Mouse (Mus musculus): ENCODE data around the gene Slmap. TPM values are rescaled to one million over a fixed set of nuclear protein-coding genes. Genes with fewer than 3 reads are reported as not detected.

Gene Slmap
- polyA plus RNA-seq, 1 experiment from 2014 or later = 63.5 TPM

DNA sequence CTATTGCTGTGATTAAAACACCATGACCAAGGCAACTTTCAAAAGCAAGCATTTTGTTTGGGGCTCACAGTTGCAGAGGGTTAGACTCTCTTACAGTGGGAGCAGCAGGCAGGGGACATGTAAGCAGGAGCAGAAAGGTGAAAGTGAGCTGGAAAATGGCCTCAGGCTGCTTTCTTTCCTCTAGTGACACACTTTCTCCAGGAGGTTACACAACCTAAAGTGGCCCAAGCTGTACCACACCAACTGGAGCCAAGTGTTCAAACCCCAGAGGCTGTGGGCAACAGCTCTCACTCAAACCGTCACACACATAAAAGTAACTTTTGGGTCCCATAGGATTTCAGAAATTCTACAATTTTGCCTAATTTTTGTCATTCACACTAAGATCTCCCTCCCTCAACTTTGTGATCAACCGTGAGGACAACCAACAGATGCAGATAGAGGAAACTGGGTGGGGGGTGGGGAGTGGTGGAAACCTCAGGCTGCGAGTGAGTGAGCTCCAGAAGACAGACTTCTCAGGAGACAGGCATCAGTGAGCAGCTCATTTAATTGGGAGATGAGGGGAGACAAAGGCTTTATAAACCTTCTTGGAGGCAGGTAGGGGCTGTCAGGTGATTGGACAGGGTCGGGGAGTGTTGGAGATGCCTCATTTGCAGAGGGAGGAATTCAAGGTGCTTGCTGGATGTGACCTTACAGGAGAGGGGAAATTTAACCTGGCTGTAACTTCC lies 37.4 kb upstream of the Slmap start:
- Histone ChIP-seq H3K4me2 (replicated peaks; ENCODE audit: low read depth) (no peak overlapping the region), H3K4me1 (replicated peaks; ENCODE audit: control insufficient read depth, insufficient read depth, low read length) (no peaks in the 10 kb centered on the region), H3K36me3 (ENCODE audit: control insufficient read depth, insufficient read depth) (no peaks in the 10 kb centered on the region), H3K9me3 (ENCODE audit: control insufficient read depth) (no peaks in the 10 kb centered on the region), H3K9ac (ENCODE audit: low read depth, low read length) (no peak overlapping the region), H3K27ac (ENCODE audit: low read depth, low read length) (no peak overlapping the region), H3K4me3 (ENCODE audit: low read depth, low read length) (no peak overlapping the region), H3K27me3 (replicated peaks; ENCODE audit: control insufficient read depth, insufficient read depth, low read length) (no peaks in the 10 kb centered on the region)
- WGBS = 55% methylated on average over 4 of the region's 4 CpGs
- no peak for ATAC-seq
- TF ChIP-seq CTCF (IDR thresholded peaks at IDR 0.05; ENCODE audit: low read depth) = no peak

DNA sequence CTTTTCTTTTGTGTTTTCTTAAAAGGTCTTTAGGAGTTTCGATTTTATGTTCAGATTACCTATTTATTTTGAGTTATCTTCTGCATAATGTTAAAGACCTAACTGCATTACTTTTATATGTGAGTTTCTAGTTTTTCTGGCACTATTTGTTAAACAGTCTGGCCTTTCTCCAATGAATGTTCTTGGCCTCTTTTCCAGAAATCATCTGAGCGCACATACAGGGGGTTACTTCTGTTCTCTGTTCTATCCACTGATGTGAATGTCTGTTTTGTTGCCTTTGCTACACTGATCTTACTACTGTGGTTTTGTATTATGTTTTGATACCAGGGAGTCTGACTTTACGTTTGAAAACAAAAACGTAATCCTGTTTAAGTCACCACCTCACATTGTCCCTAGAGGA lies 35.1 kb upstream of the Slmap start:
- Histone ChIP-seq H3K4me3 (ENCODE audit: low read depth, low read length) (no peak overlapping the region), H3K4me2 (replicated peaks; ENCODE audit: low read depth) (no peak overlapping the region), H3K4me1 (replicated peaks; ENCODE audit: control insufficient read depth, insufficient read depth, low read length) (no peaks in the 10 kb centered on the region), H3K9me3 (ENCODE audit: control insufficient read depth) (no peaks in the 10 kb centered on the region), H3K36me3 (ENCODE audit: control insufficient read depth, insufficient read depth) (no peaks in the 10 kb centered on the region), H3K27me3 (replicated peaks; ENCODE audit: control insufficient read depth, insufficient read depth, low read length) (no peaks in the 10 kb centered on the region), H3K9ac (ENCODE audit: low read depth, low read length) (no peak overlapping the region), H3K27ac (ENCODE audit: low read depth, low read length) (no peak overlapping the region)
- WGBS = 84% methylated on average over 4 of the region's 4 CpGs
- TF ChIP-seq CTCF (IDR thresholded peaks at IDR 0.05; ENCODE audit: low read depth) = no peak
- no peak for ATAC-seq

DNA sequence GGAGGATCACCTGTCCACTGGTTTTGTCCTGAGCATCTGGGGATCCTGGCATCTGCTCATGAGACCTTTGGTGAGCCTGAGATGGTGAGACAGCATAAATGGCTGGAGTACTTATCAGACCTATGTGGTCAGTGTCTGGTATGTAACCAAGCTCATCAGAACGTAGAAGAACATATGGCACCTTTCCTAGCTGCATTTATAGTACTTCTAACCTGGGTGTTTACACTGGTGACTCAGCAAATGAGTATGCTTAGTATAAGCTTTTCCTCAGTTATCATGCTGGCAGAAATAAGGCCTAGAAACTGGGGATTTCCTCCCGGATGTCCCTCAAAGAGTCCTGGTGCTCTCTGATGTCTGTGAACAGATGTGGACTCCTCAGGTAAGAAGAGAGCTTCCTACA lies 27.5 kb upstream of the Slmap start:
- WGBS = 54% methylated on average over 2 of the region's 2 CpGs
- Histone ChIP-seq H3K4me1 (replicated peaks; ENCODE audit: control insufficient read depth, insufficient read depth, low read length) (no peaks in the 10 kb centered on the region), H3K27me3 (replicated peaks; ENCODE audit: control insufficient read depth, insufficient read depth, low read length) (no peaks in the 10 kb centered on the region), H3K4me3 (ENCODE audit: low read depth, low read length) (no peak overlapping the region), H3K4me2 (replicated peaks; ENCODE audit: low read depth) (no peak overlapping the region), H3K9me3 (ENCODE audit: control insufficient read depth) (0 out of 2 replicates have a peak, but pooled peaks cover 5% of the 10 kb centered on the region), H3K36me3 (ENCODE audit: control insufficient read depth, insufficient read depth) (no peaks in the 10 kb centered on the region), H3K27ac (ENCODE audit: low read depth, low read length) (no peak overlapping the region), H3K9ac (ENCODE audit: low read depth, low read length) (no peak overlapping the region)
- ATAC-seq = 0 out of 2 replicates have a peak, but pooled peaks have one; percentile 10
- no peak for TF ChIP-seq CTCF (IDR thresholded peaks at IDR 0.05; ENCODE audit: low read depth)

DNA sequence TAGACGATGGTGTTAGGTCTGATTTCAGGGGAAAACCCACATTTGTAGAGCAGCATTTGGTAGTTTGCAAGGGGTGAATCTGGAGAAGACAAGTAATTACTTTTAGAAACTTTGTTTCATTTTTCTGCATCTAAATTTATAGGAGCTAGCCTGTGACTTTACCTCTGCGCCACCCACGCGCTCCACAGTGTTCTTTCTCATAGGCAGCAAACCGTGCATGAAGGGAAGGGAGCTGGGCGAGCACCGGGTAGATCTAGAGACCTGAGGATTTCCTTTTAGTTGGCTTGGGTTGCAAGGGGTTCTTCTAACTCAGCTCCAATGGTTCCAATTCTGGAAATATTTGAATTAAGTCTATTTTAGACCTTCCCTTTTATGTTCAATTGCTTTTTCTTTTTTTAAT lies 23.8 kb upstream of the Slmap start:
- Histone ChIP-seq H3K4me2 (replicated peaks; ENCODE audit: low read depth) (no peak overlapping the region), H3K9ac (ENCODE audit: low read depth, low read length) (no peak overlapping the region), H3K4me3 (ENCODE audit: low read depth, low read length) (no peak overlapping the region), H3K9me3 (ENCODE audit: control insufficient read depth) (0 out of 2 replicates have a peak, but pooled peaks cover 5% of the 10 kb centered on the region), H3K27me3 (replicated peaks; ENCODE audit: control insufficient read depth, insufficient read depth, low read length) (no peaks in the 10 kb centered on the region), H3K27ac (ENCODE audit: low read depth, low read length) (no peak overlapping the region), H3K36me3 (ENCODE audit: control insufficient read depth, insufficient read depth) (no peaks in the 10 kb centered on the region), H3K4me1 (replicated peaks; ENCODE audit: control insufficient read depth, insufficient read depth, low read length) (no peaks in the 10 kb centered on the region)
- ATAC-seq = no peak
- no peak for TF ChIP-seq CTCF (IDR thresholded peaks at IDR 0.05; ENCODE audit: low read depth)
- 90% methylated on average over 7 of the region's 7 CpGs for WGBS

DNA sequence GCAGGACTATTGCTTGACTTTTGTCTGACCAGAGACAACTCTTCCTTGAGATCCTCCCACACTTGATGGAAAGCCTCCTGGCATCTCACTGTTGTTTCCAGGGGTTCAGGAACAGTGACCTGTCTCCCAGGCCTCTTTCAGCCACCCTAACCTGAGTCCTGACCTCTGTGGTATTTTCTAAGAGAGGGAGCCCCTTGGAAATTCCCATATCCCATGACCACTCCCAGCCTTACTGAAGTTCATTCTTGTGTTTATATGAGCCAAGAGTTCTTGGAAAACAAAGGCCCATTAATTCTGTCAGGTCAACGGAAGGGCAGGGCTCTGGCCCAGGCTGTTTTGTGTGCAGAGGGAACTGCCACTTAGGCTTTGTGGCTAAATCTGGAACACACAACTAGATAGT lies 22.9 kb upstream of the Slmap start:
- Histone ChIP-seq H3K4me2 (replicated peaks; ENCODE audit: low read depth) (no peak overlapping the region), H3K9ac (ENCODE audit: low read depth, low read length) (no peak overlapping the region), H3K4me3 (ENCODE audit: low read depth, low read length) (no peak overlapping the region), H3K9me3 (ENCODE audit: control insufficient read depth) (0 out of 2 replicates have a peak, but pooled peaks cover 5% of the 10 kb centered on the region), H3K36me3 (ENCODE audit: control insufficient read depth, insufficient read depth) (no peaks in the 10 kb centered on the region), H3K27me3 (replicated peaks; ENCODE audit: control insufficient read depth, insufficient read depth, low read length) (no peaks in the 10 kb centered on the region), H3K27ac (ENCODE audit: low read depth, low read length) (no peak overlapping the region), H3K4me1 (replicated peaks; ENCODE audit: control insufficient read depth, insufficient read depth, low read length) (no peaks in the 10 kb centered on the region)
- no peak for TF ChIP-seq CTCF (IDR thresholded peaks at IDR 0.05; ENCODE audit: low read depth)
- no peak for ATAC-seq
- 26% methylated on average over 1 of the region's 1 CpGs for WGBS

DNA sequence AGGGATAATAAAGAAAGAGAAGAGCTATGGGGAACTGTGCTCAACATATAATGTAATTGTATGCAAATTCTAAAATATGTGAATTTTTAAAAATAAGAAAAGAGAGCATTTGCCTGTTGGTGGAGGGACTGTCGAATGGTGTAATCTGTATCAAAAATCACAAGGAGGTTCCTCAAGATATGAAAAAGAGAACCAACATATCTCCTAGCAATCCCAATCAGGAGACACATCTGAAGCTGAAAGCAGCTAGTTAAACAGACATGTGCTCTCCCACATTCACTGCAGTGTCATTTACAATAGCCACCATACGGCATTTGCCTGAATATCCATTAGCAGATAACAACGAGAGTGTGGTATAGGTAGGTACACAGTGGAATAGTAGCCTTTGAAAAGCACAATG lies 18.1 kb upstream of the Slmap start:
- no peak for ATAC-seq
- Histone ChIP-seq H3K4me3 (ENCODE audit: low read depth, low read length) (no peak overlapping the region), H3K9ac (ENCODE audit: low read depth, low read length) (no peak overlapping the region), H3K36me3 (ENCODE audit: control insufficient read depth, insufficient read depth) (no peaks in the 10 kb centered on the region), H3K27ac (ENCODE audit: low read depth, low read length) (no peak overlapping the region), H3K4me2 (replicated peaks; ENCODE audit: low read depth) (no peak overlapping the region), H3K27me3 (replicated peaks; ENCODE audit: control insufficient read depth, insufficient read depth, low read length) (no peaks in the 10 kb centered on the region), H3K9me3 (ENCODE audit: control insufficient read depth) (no peaks in the 10 kb centered on the region), H3K4me1 (replicated peaks; ENCODE audit: control insufficient read depth, insufficient read depth, low read length) (no peaks in the 10 kb centered on the region)
- WGBS = 64% methylated on average over 3 of the region's 3 CpGs
- TF ChIP-seq CTCF (IDR thresholded peaks at IDR 0.05; ENCODE audit: low read depth) = no peak

Measured in intestine, postnatal 0 days (tissue).